7 mouse cellular contexts compared by ENCODE assay signal in genomic region chr13:59728378-59729093, GRCm38 (mm10). TPM values are rescaled to one million over a fixed set of nuclear protein-coding genes. Genes with fewer than 3 reads are reported as not detected.
DNase-seq lines count a peak whose midpoint lies in the region; ATAC-seq lines count a peak whose summit lies in the region.

No protein-coding gene starts in this region.

- H3K9ac ChIP-seq in intestine, embryonic 16.5 days (ENCODE audit: low read depth, low read length), result no peak overlapping the region
- H3K9ac ChIP-seq in midbrain, embryonic 11.5 days (ENCODE audit: low read length), result no peak overlapping the region

- DNase-seq in adrenal gland, adult 8-10 months, result peak; percentile 33
- DNase-seq in embryo, embryonic 11.5 days (ENCODE audit: low read depth, low spot score), result peak; percentile 79
- DNase-seq in gastrocnemius, postnatal 4 days (ENCODE audit: low spot score in 2 of 2), result peak; percentile 61 to 81
- peak; percentile 86 to 90 for DNase-seq in left cerebral cortex, postnatal 25 days (ENCODE audit: low spot score in 2 of 2)
- DNase-seq in midbrain, embryonic 11.5 days (ENCODE audit: low spot score, missing footprints), result peak; percentile 96
- DNase-seq in skeletal muscle tissue, adult 2 months (ENCODE audit: low read depth, low spot score), result peak; percentile 64

- H3K27ac ChIP-seq in intestine, embryonic 16.5 days (ENCODE audit: low read length), result no peak overlapping the region
- H3K27ac ChIP-seq in midbrain, embryonic 11.5 days (ENCODE audit: low read depth, low read length), result no peak overlapping the region

- no peak overlapping the region for H3K4me3 ChIP-seq in intestine, embryonic 16.5 days (ENCODE audit: low read length)
- H3K4me3 ChIP-seq in midbrain, embryonic 11.5 days (ENCODE audit: low read depth, low read length), result no peak overlapping the region

- intact Hi-C loops in left cerebral cortex, postnatal 25 days (cut with DNase I), result loop anchor here (5.0 kb wide), 3 partner anchors 51 to 211 kb away; partner anchors contain the start of gene Golm1

- H3K27me3 ChIP-seq in intestine, embryonic 16.5 days (replicated peaks; ENCODE audit: control insufficient read depth, insufficient read depth, low read length), result no peaks in the 10 kb centered on the region
- no peaks in the 10 kb centered on the region for H3K27me3 ChIP-seq in midbrain, embryonic 11.5 days (ENCODE audit: control insufficient read depth, insufficient read depth, low read length)

- 22% methylated on average over 7 of the region's 7 CpGs for WGBS in intestine, embryonic 16.5 days
- WGBS in midbrain, embryonic 11.5 days, result 34% methylated on average over 7 of the region's 7 CpGs

- H3K4me2 ChIP-seq in intestine, embryonic 16.5 days (ENCODE audit: low read depth, low read length), result no peak overlapping the region
- no peak overlapping the region for H3K4me2 ChIP-seq in midbrain, embryonic 11.5 days

- no peaks in the 10 kb centered on the region for H3K4me1 ChIP-seq in intestine, embryonic 16.5 days (ENCODE audit: control insufficient read depth, insufficient read depth, low read length)
- 0 out of 2 replicates have a peak, but pooled peaks cover 2% of the 10 kb centered on the region for H3K4me1 ChIP-seq in midbrain, embryonic 11.5 days (ENCODE audit: control insufficient read depth, insufficient read depth, low read length)

- peak; percentile 89 for ATAC-seq in intestine, embryonic 16.5 days
- peak; percentile 89 for ATAC-seq in midbrain, embryonic 11.5 days (ENCODE audit: low FRiP score)

- H3K36me3 ChIP-seq in intestine, embryonic 16.5 days (ENCODE audit: control insufficient read depth, insufficient read depth, low read length), result no peaks in the 10 kb centered on the region
- H3K36me3 ChIP-seq in midbrain, embryonic 11.5 days (ENCODE audit: control insufficient read depth, insufficient read depth, low read length), result no peaks in the 10 kb centered on the region

- H3K9me3 ChIP-seq in intestine, embryonic 16.5 days (ENCODE audit: control insufficient read depth, low read length), result no peaks in the 10 kb centered on the region
- no peaks in the 10 kb centered on the region for H3K9me3 ChIP-seq in midbrain, embryonic 11.5 days (ENCODE audit: control insufficient read depth, low read length)

RNA-seq across cellular contexts. Expression of gene Spata31d1d, which starts 3.0 kb away (rescaled TPM):
- not detected for total RNA-seq in adrenal gland, adult 8-10 months (2022)
- not detected for total RNA-seq in gastrocnemius, postnatal 4 days (2021)
- polyA plus RNA-seq in intestine, embryonic 16.5 days (2015; fragmentation: Nextera tagmentation; extraction: Ambion mirVana), result not detected in 2 replicates
- not detected for total RNA-seq in left cerebral cortex, postnatal 25 days (2021)
- polyA plus RNA-seq in midbrain, embryonic 11.5 days (2014; fragmentation: Nextera tagmentation; extraction: Ambion mirVana), result not detected in 2 replicates

RNA-seq across cellular contexts. Expression of gene Spata31d1b, which starts 16.5 kb away (rescaled TPM):
- not detected for total RNA-seq in adrenal gland, adult 8-10 months (2022)
- total RNA-seq in gastrocnemius, postnatal 4 days (2021), result under 1 TPM; 0.05 to 0.08 TPM
- not detected in 2 replicates for polyA plus RNA-seq in intestine, embryonic 16.5 days (2015; fragmentation: Nextera tagmentation; extraction: Ambion mirVana)
- under 1 TPM in 1 of 2 experiments, not detected in 1; 0.07 TPM for total RNA-seq in left cerebral cortex, postnatal 25 days (2021)
- 0.05 TPM in 1 of 2 replicates, not detected in the other for polyA plus RNA-seq in midbrain, embryonic 11.5 days (2014; fragmentation: Nextera tagmentation; extraction: Ambion mirVana)

RNA-seq across cellular contexts. Expression of gene 1700014D04Rik, which starts 18.0 kb away (rescaled TPM):
- total RNA-seq in adrenal gland, adult 8-10 months (2022), result under 1 TPM in 2 of 4 experiments, not detected in 2; 0.09 to 0.48 TPM
- total RNA-seq in gastrocnemius, postnatal 4 days (2021), result not detected
- polyA plus RNA-seq in intestine, embryonic 16.5 days (2015; fragmentation: Nextera tagmentation; extraction: Ambion mirVana), result not detected in 2 replicates
- total RNA-seq in left cerebral cortex, postnatal 25 days (2021), result 1 to 10 TPM in 1 of 2 experiments, under 1 TPM in 1; 0.87 to 1.4 TPM
- 0.19 and 0.34 TPM in 2 replicates for polyA plus RNA-seq in midbrain, embryonic 11.5 days (2014; fragmentation: Nextera tagmentation; extraction: Ambion mirVana)

RNA-seq across cellular contexts. Expression of gene Spata31d1a, which starts 18.4 kb away (rescaled TPM):
- total RNA-seq in adrenal gland, adult 8-10 months (2022), result not detected
- under 1 TPM; 0.05 to 0.07 TPM for total RNA-seq in gastrocnemius, postnatal 4 days (2021)
- polyA plus RNA-seq in intestine, embryonic 16.5 days (2015; fragmentation: Nextera tagmentation; extraction: Ambion mirVana), result not detected in 2 replicates
- under 1 TPM; 0.11 to 0.14 TPM for total RNA-seq in left cerebral cortex, postnatal 25 days (2021)
- not detected in 2 replicates for polyA plus RNA-seq in midbrain, embryonic 11.5 days (2014; fragmentation: Nextera tagmentation; extraction: Ambion mirVana)

RNA-seq across cellular contexts. Expression of gene 4921517D22Rik, which starts 34.6 kb away (rescaled TPM):
- total RNA-seq in adrenal gland, adult 8-10 months (2022), result not detected
- total RNA-seq in gastrocnemius, postnatal 4 days (2021), result not detected
- polyA plus RNA-seq in intestine, embryonic 16.5 days (2015; fragmentation: Nextera tagmentation; extraction: Ambion mirVana), result not detected in 2 replicates
- total RNA-seq in left cerebral cortex, postnatal 25 days (2021), result not detected
- polyA plus RNA-seq in midbrain, embryonic 11.5 days (2014; fragmentation: Nextera tagmentation; extraction: Ambion mirVana), result not detected in 2 replicates

Comparison
In these comparisons a context has a peak if more than half of its experiments do, and no peak if none do; other contexts are left out.
1. DNase-seq: peak in every context shown above with its lines; median percentile 96 in midbrain, embryonic 11.5 days; 88 in left cerebral cortex, postnatal 25 days; 79 in embryo, embryonic 11.5 days; 71 in gastrocnemius, postnatal 4 days; 64 in skeletal muscle tissue, adult 2 months; 33 in adrenal gland, adult 8-10 months.